Mouse (Mus musculus) kidney, postnatal 0 days (tissue): ENCODE measurements around the gene Ppard. TPM values are rescaled to one million over a fixed set of nuclear protein-coding genes. Genes with fewer than 3 reads are reported as not detected.
"Not testable (repeated sequence)": the region's sequence is repeated elsewhere in the genome, so short reads cannot be mapped to it uniquely, and the experiment has no call there.

Source experiments
- ATAC-seq: fragments of 200-750 bp; cut with Nextera tagmentation; replicated peaks from 2 replicates; pipeline ENCODE4 v1.8.0; 2017; ENCODE audit warnings: low read depth, moderate number of reproducible peaks, moderate TSS enrichment, moderate library complexity; ENCODE audit not compliant: low FRiP score
- DNase-seq: peaks from one replicate; pipeline ENCODE4 v3.0.0-alpha.2; 2016; ENCODE audit warnings: low spot score
- H3K27ac ChIP-seq: fragments of 300-500 bp; sonication (generic); 2 replicates; pipeline ENCODE4 v1.5.1; 2014; ENCODE audit warnings: mild to moderate bottlenecking
- H3K27me3 ChIP-seq: fragments of 300-500 bp; sonication (generic); 2 replicates; pipeline ENCODE4 v1.6.1; 2014; ENCODE audit warnings: low read length, mixed read lengths; ENCODE audit not compliant: insufficient read depth
- H3K36me3 ChIP-seq: fragments of 300-500 bp; sonication (generic); 2 replicates; pipeline ENCODE4 v1.6.1; 2014; ENCODE audit warnings: low read length, mixed read lengths; ENCODE audit not compliant: insufficient read depth
- H3K4me1 ChIP-seq: fragments of 300-500 bp; sonication (generic); replicated peaks from 2 replicates; pipeline ENCODE4 v1.6.1; 2014; ENCODE audit warnings: antibody characterized with exemption, low read length, mixed read lengths; ENCODE audit not compliant: insufficient read depth
- H3K4me2 ChIP-seq: fragments of 300-500 bp; sonication (generic); 2 replicates; pipeline ENCODE4 v1.6.1; 2014; ENCODE audit warnings: mild to moderate bottlenecking, low read length, moderate library complexity, mixed read lengths
- H3K4me3 ChIP-seq: fragments of 300-500 bp; sonication (generic); replicated peaks from 2 replicates; pipeline ENCODE4 v1.5.1; 2014; ENCODE audit warnings: low read depth, low read length
- H3K9ac ChIP-seq: fragments of 300-500 bp; sonication (generic); 2 replicates; pipeline ENCODE4 v1.6.1; 2014; ENCODE audit warnings: low read depth, low read length
- H3K9me3 ChIP-seq: fragments of 300-500 bp; sonication (generic); replicated peaks from 2 replicates; pipeline ENCODE4 v1.6.1; 2016; ENCODE audit warnings: low read length, inconsistent platforms, mixed read lengths
- CTCF ChIP-seq: IDR thresholded peaks from 2 replicates; pipeline ENCODE4 v1.5.1; 2016; ENCODE audit warnings: antibody characterized with exemption, low read depth, mild to moderate bottlenecking, moderate library complexity
- WGBS: fragments of 180-500 bp; shearing (Covaris S2); extraction: QIAGEN DNeasy Blood & Tissue Kit; methylation state at CpG from one replicate; pipeline ENCODE4 v1.1.7; 2014; 5-methylcytosine and 5-hydroxymethylcytosine counted together
- polyA plus RNA-seq: library from polyadenylated mRNA; unstranded; fragments of >200 nt; fragmentation: Nextera tagmentation; extraction: Ambion mirVana; gene quantifications from 2 replicates; pipeline ENCODE4 v1.2.1, GENCODE M21; 2015

Ppard gene
- polyA plus RNA-seq, 1 experiment from 2014 or later = 2.0 TPM

DNA sequence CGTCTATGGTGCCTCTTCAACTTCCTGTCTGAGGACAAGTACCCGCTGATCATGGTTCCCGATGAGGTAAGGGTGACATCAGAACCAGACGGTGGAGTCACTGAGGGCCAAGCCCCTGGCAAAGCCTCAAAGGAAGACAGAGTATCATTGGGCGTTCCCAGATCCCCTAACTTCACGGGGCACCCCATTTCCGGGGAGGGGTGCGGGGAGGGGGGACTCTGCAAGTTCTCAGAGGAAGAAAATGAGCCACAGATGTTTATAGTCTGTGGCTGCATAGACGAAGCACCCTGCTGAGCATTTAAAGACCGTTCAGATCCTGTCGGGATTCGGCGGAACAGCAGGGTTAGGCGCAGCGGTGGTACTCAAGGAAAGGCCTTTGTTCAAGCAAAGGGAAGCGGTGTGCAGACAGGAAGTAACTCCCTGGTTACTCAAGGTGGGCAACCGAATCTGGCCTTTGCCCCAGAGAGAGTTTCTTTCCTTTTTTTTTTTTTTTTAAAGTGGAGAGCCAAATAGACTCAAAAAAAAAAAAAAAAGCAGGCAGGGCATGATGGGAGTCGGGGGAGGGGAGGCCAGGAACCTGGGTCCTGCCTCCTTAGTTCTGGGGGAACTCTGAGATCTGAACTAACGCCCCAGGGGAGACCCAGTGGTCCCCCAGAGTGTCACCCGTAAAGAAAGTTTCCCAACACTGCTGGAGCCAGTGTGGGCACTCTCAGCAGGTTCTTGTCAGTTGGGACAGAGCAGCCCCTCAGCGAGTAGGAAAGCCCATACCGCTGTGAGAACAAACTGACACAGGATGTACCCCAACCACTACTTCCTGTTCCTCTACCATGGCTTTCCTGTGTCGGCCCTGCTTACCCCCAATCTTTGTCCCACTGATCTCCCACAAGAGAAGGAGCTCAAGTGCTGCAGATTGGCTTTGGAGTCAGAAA, 14.5 kb upstream of the Ppard start:
- Histone ChIP-seq H3K4me1 (no peaks in the 10 kb centered on the region), H3K27me3 (no peaks in the 10 kb centered on the region), H3K4me3 (no peak overlapping the region), H3K36me3 (no peaks in the 10 kb centered on the region), H3K27ac (no peak overlapping the region), H3K4me2 (0 out of 2 replicates have a peak overlapping the region, but pooled peaks have one; percentile 21), H3K9me3 (no peaks in the 10 kb centered on the region), H3K9ac (0 out of 2 replicates have a peak overlapping the region, but pooled peaks have one; percentile 8)
- TF ChIP-seq CTCF = no peak
- ATAC-seq (no peak), DNase-seq (no peak)
- 35% methylated on average over 23 of the region's 23 CpGs for WGBS

DNA sequence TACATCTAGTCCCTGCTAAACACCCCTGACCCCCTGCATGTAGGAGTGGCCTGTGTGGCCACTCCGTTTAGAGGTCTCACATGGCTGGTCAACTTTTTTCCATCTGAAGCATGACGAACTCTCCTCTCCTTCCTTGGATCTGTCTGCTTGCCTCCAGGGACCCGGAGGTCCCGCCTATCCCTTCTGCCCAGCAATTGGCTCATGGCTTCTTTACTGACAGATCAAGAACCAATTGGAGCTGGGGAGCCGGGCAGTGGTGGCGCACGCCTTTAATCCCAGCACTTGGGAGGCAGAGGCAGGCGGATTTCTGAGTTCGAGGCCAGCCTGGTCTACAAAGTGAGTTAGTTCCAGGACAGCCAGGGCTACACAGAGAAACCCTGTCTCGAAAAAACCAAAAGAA, 10.0 kb upstream of the Ppard start:
- not testable (repeated sequence) for H3K27me3 ChIP-seq, DNase-seq, H3K4me3 ChIP-seq, H3K4me1 ChIP-seq, H3K36me3 ChIP-seq, H3K9me3 ChIP-seq, ATAC-seq, H3K27ac ChIP-seq, H3K9ac ChIP-seq, H3K4me2 ChIP-seq
- 82% methylated on average over 10 of the region's 10 CpGs for WGBS

DNA sequence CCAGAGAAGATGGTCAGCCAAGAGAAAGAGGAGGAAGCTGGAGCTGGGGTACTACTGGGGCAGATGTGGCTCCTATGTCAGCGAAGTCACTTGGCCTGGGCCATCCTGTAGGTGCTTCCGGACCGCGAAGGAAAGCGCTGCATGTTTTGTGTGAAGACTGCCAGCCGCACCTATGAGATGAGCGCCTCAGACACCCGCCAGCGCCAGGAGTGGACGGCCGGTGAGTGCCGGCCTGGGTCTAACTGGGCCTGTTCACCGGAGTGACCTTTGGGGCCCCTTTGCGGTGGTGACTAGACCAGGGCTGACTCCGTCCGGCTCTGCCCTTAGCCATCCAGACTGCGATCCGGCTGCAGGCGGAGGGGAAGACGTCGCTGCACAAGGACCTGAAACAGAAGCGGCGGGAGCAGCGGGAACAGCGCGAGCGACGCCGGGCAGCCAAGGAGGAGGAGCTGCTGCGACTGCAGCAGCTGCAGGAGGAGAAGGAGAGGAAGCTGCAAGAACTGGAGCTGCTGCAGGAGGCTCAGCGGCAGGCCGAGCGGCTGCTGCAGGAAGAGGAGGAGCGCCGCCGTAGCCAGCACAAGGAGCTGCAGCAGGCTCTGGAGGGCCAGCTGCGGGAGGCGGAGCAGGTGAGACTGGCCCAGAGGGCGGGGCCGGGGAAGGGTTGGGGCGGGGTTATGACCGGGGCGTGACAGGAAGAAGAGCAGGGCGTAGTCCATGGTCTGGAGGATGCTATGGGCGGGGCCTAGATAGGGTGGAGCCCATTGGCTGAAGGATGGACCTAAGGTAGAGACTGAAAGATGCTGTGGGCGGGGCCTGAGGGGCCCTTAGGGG, 8.7 kb upstream of the Ppard start:
- H3K4me2 ChIP-seq = peak overlapping the region; percentile 73
- ATAC-seq = peak; percentile 93
- peak; percentile 96 for DNase-seq
- no peaks in the 10 kb centered on the region for H3K36me3 ChIP-seq
- H3K27ac ChIP-seq = peak overlapping the region; percentile 43; the same call in 1 of the 2 replicates
- no peaks in the 10 kb centered on the region for H3K27me3 ChIP-seq
- WGBS = under 1% methylated on average over 46 of the region's 46 CpGs
- H3K4me1 ChIP-seq = peaks cover 4% of the 10 kb centered on the region; the same call in 1 of the 2 replicates
- no peaks in the 10 kb centered on the region for H3K9me3 ChIP-seq
- H3K9ac ChIP-seq = peak overlapping the region; percentile 50
- TF ChIP-seq CTCF = no peak; the same call in 1 of the 2 replicates
- H3K4me3 ChIP-seq = peak overlapping the region; percentile 38

DNA sequence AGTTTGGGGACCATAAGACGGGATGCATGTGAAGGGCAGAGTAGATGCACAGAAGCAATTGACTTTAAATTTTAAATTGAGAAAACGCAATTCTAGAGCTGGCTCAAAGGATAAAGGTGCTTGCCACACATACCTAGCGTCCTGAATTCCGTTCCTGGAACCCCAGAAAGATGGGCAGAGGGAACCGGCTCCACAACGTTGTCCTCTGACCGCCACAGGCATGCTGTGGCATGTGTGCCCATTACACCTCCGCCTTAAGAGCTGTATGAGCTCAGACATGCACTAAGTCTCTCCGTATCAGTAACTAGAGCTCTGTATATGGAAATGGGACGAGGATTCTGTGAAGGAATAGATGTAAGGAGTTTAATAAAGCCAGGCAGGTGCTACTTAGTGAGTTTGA, 7.9 kb upstream of the Ppard start:
- no peak for TF ChIP-seq CTCF
- H3K27ac ChIP-seq = no peak overlapping the region
- H3K4me2 ChIP-seq = no peak overlapping the region
- H3K27me3 ChIP-seq = no peaks in the 10 kb centered on the region
- WGBS = 90% methylated on average over 10 of the region's 10 CpGs
- H3K4me3 ChIP-seq = no peak overlapping the region
- H3K36me3 ChIP-seq = no peaks in the 10 kb centered on the region
- H3K9ac ChIP-seq = no peak overlapping the region
- H3K4me1 ChIP-seq = peaks cover 4% of the 10 kb centered on the region; the same call in 1 of the 2 replicates
- DNase-seq (no peak), ATAC-seq (no peak)
- no peaks in the 10 kb centered on the region for H3K9me3 ChIP-seq

DNA sequence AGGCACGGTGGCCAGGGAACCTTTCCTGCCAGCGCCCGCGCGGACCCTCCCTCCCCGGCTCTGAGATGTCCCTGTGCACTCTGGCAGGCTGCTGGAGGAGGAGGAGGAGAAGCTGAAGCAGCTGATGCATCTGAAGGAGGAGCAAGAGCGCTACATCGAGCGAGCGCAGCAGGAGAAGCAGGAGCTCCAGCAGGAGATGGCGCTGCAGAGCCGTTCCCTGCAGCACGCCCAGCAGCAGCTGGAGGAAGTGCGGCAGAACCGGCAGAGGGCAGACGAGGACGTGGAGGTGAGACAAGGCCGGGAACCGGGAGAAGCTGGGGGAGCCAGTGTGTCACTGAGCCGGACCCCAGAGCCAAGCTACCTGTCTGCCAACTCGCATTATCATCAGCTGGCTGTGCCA, 6.5 kb upstream of the Ppard start:
- 0 out of 2 replicates have a peak overlapping the region, but pooled peaks have one; percentile 44 for H3K9ac ChIP-seq
- peak overlapping the region; percentile 58 for H3K4me2 ChIP-seq
- ATAC-seq (0 out of 2 replicates have a peak, but pooled peaks have one; percentile 19), DNase-seq (peak; percentile 97)
- WGBS = 3% methylated on average over 21 of the region's 21 CpGs
- H3K9me3 ChIP-seq = no peaks in the 10 kb centered on the region
- H3K4me3 ChIP-seq = peak overlapping the region; percentile 24; the same call in 1 of the 2 replicates
- peak; percentile 100 for TF ChIP-seq CTCF
- H3K36me3 ChIP-seq = no peaks in the 10 kb centered on the region
- H3K4me1 ChIP-seq = peaks cover 4% of the 10 kb centered on the region; the same call in 1 of the 2 replicates
- H3K27ac ChIP-seq = no peak overlapping the region
- H3K27me3 ChIP-seq = no peaks in the 10 kb centered on the region

DNA sequence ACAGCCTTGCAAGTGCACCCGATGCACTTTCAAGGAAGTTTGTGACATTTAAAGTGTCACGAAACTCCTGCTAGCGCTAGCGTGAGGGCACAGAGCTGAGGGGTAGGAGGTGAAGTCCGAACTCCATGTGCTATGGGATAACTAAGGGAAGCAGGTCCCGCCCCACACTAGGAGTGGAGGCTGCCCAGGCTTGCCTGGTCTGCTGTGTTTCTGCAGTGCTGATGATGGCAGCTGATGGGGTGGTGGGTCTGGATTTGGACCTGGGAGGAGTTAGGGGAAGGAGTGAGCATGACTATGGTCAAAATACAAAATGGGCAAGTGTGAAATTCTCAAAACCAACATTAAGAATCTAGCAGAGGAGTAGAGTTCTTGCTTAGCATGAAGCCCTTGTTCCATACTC, 2.0 kb upstream of the Ppard start:
- Histone ChIP-seq H3K27me3 (no peaks in the 10 kb centered on the region), H3K4me2 (no peak overlapping the region), H3K9ac (no peak overlapping the region), H3K9me3 (no peaks in the 10 kb centered on the region), H3K4me1 (no peaks in the 10 kb centered on the region), H3K4me3 (no peak overlapping the region), H3K27ac (no peak overlapping the region), H3K36me3 (no peaks in the 10 kb centered on the region)
- 73% methylated on average over 6 of the region's 6 CpGs for WGBS
- ATAC-seq (no peak), DNase-seq (no peak)
- no peak for TF ChIP-seq CTCF
